Mouse (Mus musculus) G1E-ER4 (cell line): ENCODE data around the gene Tnfrsf1b. TPM values are rescaled to one million over a fixed set of nuclear protein-coding genes. Genes with fewer than 3 reads are reported as not detected.

Experiments used
- GATA1 ChIP-seq: IDR thresholded peaks from one replicate; pipeline ENCODE4 v1.8.0; 2012; ENCODE audit warnings: low read length, inconsistent platforms
- polyA plus RNA-seq: library from polyadenylated mRNA; stranded (reverse); fragments of >175 nt; gene quantifications from 2 replicates; pipeline ENCODE4 v1.2.3, GENCODE M21; 2012

The Tnfrsf1b gene
- polyA plus RNA-seq: not detected in 2 replicates

GRCm38 (mm10) chr4:145246173-145247011 is at the start of gene Tnfrsf1b:
TSS of gene Tnfrsf1b (minus strand) at chr4:145246870.
- no peak for TF ChIP-seq GATA1

GRCm38 (mm10) chr4:145295589-145296300 is 49.1 kb upstream of the Tnfrsf1b start:
- no peak for TF ChIP-seq GATA1

- TF ChIP-seq GATA1: no peak
Measured at GRCm38 (mm10) chr4:145294588-145294987, 47.9 kb upstream of the Tnfrsf1b start.

- no peak for TF ChIP-seq GATA1
Measured at GRCm38 (mm10) chr4:145286369-145287120, 39.9 kb upstream of the Tnfrsf1b start.

GRCm38 (mm10) chr4:145284675-145285074 is 38.0 kb upstream of the Tnfrsf1b start:
- no peak for TF ChIP-seq GATA1

GRCm38 (mm10) chr4:145283441-145283840 is 36.8 kb upstream of the Tnfrsf1b start:
- TF ChIP-seq GATA1: no peak

- no peak for TF ChIP-seq GATA1
Measured at GRCm38 (mm10) chr4:145280966-145281365, 34.3 kb upstream of the Tnfrsf1b start.

GRCm38 (mm10) chr4:145278724-145279370 is 32.2 kb upstream of the Tnfrsf1b start:
- TF ChIP-seq GATA1: no peak

- TF ChIP-seq GATA1: no peak
Measured at GRCm38 (mm10) chr4:145278231-145278630, 31.6 kb upstream of the Tnfrsf1b start.

- no peak for TF ChIP-seq GATA1
Measured at GRCm38 (mm10) chr4:145276368-145277249, 29.9 kb upstream of the Tnfrsf1b start.

- no peak for TF ChIP-seq GATA1
Measured at GRCm38 (mm10) chr4:145274887-145275286, 28.2 kb upstream of the Tnfrsf1b start.

GRCm38 (mm10) chr4:145273923-145274322 is 27.3 kb upstream of the Tnfrsf1b start:
- no peak for TF ChIP-seq GATA1

- TF ChIP-seq GATA1: no peak
Measured at GRCm38 (mm10) chr4:145272763-145273162, 26.1 kb upstream of the Tnfrsf1b start.

- TF ChIP-seq GATA1: no peak
Measured at GRCm38 (mm10) chr4:145271634-145272033, 25.0 kb upstream of the Tnfrsf1b start.
